Mouse (Mus musculus) lung, adult 2 months (tissue): ENCODE measurements around the gene Lrrc72.

Source experiments
- CTCF ChIP-seq: fragments of 200-500 bp; IDR thresholded peaks from 2 replicates; pipeline ENCODE4 v1.5.1; 2011; ENCODE audit warnings: mild to moderate bottlenecking, low read length, control low read depth; ENCODE audit not compliant: insufficient read depth
- POLR2A ChIP-seq: fragments of 200-500 bp; IDR thresholded peaks from 2 replicates; pipeline ENCODE4 v1.6.1; 2011; ENCODE audit warnings: low read depth, mild to moderate bottlenecking, control low read depth, low read length, borderline replicate concordance; ENCODE audit errors: extremely low read depth

DNA sequence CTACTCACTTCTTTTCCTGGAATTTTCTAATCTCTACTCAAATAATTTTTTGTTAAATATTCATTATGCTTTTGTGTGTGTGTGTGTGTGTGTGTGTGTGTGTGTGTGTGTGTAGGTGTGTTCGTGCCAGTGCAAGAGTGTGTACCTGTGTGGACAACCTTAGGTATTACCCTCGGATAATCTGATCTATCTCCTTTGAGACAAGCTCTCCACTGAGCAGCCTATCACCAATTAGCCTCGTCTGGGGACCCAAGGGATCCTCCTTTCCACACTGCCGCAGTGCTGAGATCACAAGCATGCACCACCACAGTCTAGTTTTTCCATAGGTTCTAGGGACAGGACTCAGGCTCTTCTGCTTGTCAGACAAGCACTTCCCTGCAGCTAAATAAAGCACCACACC lies 37.0 kb downstream of the Lrrc72 start:
- TF ChIP-seq POLR2A (no peak), CTCF (no peak)
